Mouse (Mus musculus) forelimb bud, embryonic 11.5 days (tissue): ENCODE results near the gene Dnaic2.

Experiments used
- DNase-seq: peaks from one replicate; pipeline ENCODE4 v3.0.0-alpha.2; 2012; ENCODE audit warnings: low read depth, low spot score

Gene Dnaic2

GRCm38 (mm10) chr11:114745134-114745533 is 17.9 kb downstream of the Dnaic2 start:
- peak; percentile 86 for DNase-seq

- DNase-seq = no peak
Observed at GRCm38 (mm10) chr11:114747564-114748138, 20.4 kb downstream of the Dnaic2 start.

- peak; percentile 54 for DNase-seq
Observed at GRCm38 (mm10) chr11:114764820-114765818, 37.9 kb downstream of the Dnaic2 start, which contains the start of gene Kif19a. Gene Kif19a (plus strand): TSS chr11:114765388.

GRCm38 (mm10) chr11:114769911-114770310 is 42.7 kb downstream of the Dnaic2 start:
- no peak for DNase-seq

- DNase-seq = no peak
Observed at GRCm38 (mm10) chr11:114771896-114772295, 44.7 kb downstream of the Dnaic2 start.

GRCm38 (mm10) chr11:114780076-114780475 is 52.9 kb downstream of the Dnaic2 start:
- DNase-seq = no peak

GRCm38 (mm10) chr11:114785892-114786291 is 58.7 kb downstream of the Dnaic2 start:
- no peak for DNase-seq

- DNase-seq = peak; percentile 47
Observed at GRCm38 (mm10) chr11:114786326-114786725, 59.1 kb downstream of the Dnaic2 start.

- no peak for DNase-seq
Observed at GRCm38 (mm10) chr11:114787611-114788010, 60.4 kb downstream of the Dnaic2 start.

GRCm38 (mm10) chr11:114789061-114789714 is 62.0 kb downstream of the Dnaic2 start:
- peak; percentile 76 for DNase-seq

- DNase-seq = no peak
Observed at GRCm38 (mm10) chr11:114789716-114790115, 62.5 kb downstream of the Dnaic2 start.

- no peak for DNase-seq
Observed at GRCm38 (mm10) chr11:114790171-114790570, 63.0 kb downstream of the Dnaic2 start.

GRCm38 (mm10) chr11:114790841-114791240 is 63.6 kb downstream of the Dnaic2 start:
- no peak for DNase-seq

GRCm38 (mm10) chr11:114791351-114791889 is 64.2 kb downstream of the Dnaic2 start:
- no peak for DNase-seq

- DNase-seq = peak; percentile 28
Observed at GRCm38 (mm10) chr11:114791891-114792411, 64.7 kb downstream of the Dnaic2 start.

GRCm38 (mm10) chr11:114792931-114793494 is 65.8 kb downstream of the Dnaic2 start:
- no peak for DNase-seq

- no peak for DNase-seq
Observed at GRCm38 (mm10) chr11:114793868-114794545, 66.8 kb downstream of the Dnaic2 start.

- DNase-seq = no peak
Observed at GRCm38 (mm10) chr11:114794691-114795090, 67.5 kb downstream of the Dnaic2 start.

- peak; percentile 43 for DNase-seq
Observed at GRCm38 (mm10) chr11:114795231-114795746, 68.1 kb downstream of the Dnaic2 start.

GRCm38 (mm10) chr11:114795848-114796322 is 68.7 kb downstream of the Dnaic2 start, which contains the start of gene Btbd17:
Gene Btbd17 (minus strand): TSS chr11:114795945.
- no peak for DNase-seq
